Mouse (Mus musculus): Measurements from ENCODE around the gene Apol11b.

DNA sequence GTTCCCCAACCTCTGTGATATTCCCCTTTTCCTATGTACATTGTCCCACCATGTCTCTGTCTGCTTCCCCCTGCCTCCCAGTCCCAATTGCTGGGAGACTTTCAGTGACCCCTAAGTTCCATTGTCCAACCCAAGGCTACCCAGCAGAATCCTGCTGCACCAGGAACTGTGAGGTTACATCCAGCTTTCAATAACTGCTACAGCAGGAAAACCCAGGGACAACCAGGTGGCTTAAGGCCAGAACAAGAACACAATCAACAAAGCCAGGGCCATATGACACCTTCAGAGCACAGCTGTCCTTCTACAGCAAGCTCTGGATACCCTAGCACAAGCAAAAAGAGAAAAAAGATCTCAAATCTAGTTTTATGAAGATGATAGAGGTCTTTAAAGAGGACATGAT, 54.1 kb downstream of the Apol11b start:
- no peak for TF ChIP-seq EP300 (IDR thresholded peaks at IDR 0.05)
- no peak for TF ChIP-seq CTCF (IDR thresholded peaks at IDR 0.05)
